Mouse (Mus musculus) yolk sac, embryonic 10.5 days (tissue): Measurements from ENCODE around the gene Map2k2.
A peak's percentile ranks its signal among the peaks of the same experiment; 100 is the strongest.
"Not testable (repeated sequence)": the region's sequence is repeated elsewhere in the genome, so short reads cannot be mapped to it uniquely, and the experiment has no call there.

Experiments
- DNase-seq: peaks from one replicate; pipeline ENCODE4 v3.0.0-alpha.2; 2017; ENCODE audit warnings: low spot score

Map2k2 gene

DNA sequence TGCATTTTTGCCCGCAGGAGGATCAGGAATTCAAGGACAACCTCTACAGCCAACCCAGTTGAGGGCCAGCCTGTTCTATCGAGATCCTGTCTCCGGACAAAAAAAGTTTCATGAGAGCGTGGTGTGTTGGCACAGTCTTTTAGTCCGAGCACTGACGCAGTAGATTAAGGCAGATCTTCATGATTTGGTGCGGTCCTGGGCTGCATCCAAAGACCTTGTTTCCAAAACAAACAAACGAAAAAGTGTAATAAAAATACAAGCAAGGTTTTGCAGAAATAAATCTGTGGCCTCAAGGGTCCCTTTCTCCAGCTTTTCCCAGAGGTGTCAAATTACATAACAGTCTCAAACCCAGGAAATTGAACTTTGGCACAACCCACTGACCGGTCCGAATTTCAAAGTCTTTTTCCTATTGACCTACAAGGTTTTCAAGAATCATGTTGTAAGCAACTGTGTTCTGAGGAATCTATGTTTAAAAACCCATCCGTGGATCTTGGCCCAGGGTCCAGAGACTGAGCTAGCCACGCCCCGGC, 70.3 kb downstream of the Map2k2 start:
- DNase-seq: no peak

DNA sequence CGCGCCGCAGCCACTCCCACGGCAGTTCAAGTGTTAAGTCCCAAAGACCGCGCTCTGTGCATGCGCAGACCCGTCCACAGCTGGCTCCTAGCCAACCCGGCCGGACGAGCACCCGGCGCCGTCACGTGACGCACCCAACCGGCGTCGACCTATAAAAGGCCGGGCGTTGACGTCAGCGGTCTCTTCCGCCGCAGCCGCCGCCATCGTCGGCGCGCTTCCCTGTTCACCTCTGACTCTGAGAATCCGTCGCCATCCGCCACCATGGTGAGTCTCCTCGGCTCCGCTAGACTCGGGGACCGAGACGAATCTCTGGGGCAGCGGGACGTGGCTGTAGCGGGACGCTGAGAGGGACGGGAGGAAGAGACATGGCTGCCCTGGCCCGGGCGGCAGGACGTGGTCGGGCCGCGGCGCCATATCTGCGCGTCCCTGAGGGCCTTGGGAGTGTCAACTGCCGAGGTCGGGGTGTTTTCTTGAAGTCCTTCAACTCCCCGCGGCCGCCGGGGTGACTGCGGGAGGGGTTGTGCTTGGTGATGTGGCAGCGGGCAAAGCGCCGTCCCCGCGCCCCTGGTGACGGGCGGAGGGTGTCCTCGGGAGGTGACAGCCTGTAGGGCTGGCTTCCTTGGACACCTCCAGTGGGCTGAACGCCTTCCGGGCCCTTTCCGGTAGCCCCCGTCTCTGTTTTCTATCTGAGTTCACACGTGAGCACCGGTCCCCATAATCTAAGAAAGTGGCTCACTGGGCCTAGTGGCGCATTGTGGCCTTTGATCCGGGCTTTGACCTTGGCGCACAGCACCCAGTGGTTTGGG, 71.0 kb downstream of the Map2k2 start, which contains the start of gene Eef2:
Gene Eef2, plus strand, starts transcription at position 166 of the 806 bp plus-strand sequence.
- peak; percentile 97 for DNase-seq

DNA sequence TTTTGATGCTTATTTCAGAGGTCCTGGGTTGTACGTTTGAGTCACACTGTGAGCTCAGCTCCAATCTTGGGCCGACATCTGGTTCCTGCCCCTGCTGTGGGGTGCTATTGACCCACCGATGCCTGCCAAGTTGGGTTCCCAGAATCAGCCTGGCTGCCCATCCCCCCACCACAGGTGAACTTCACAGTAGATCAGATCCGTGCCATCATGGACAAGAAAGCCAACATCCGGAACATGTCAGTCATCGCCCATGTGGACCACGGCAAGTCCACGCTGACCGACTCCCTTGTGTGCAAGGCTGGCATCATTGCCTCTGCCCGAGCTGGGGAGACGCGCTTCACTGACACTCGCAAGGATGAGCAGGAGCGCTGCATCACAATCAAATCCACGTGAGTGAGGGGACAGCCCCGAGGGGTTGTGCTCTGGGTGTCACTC, 71.8 kb downstream of the Map2k2 start:
- no peak for DNase-seq

DNA sequence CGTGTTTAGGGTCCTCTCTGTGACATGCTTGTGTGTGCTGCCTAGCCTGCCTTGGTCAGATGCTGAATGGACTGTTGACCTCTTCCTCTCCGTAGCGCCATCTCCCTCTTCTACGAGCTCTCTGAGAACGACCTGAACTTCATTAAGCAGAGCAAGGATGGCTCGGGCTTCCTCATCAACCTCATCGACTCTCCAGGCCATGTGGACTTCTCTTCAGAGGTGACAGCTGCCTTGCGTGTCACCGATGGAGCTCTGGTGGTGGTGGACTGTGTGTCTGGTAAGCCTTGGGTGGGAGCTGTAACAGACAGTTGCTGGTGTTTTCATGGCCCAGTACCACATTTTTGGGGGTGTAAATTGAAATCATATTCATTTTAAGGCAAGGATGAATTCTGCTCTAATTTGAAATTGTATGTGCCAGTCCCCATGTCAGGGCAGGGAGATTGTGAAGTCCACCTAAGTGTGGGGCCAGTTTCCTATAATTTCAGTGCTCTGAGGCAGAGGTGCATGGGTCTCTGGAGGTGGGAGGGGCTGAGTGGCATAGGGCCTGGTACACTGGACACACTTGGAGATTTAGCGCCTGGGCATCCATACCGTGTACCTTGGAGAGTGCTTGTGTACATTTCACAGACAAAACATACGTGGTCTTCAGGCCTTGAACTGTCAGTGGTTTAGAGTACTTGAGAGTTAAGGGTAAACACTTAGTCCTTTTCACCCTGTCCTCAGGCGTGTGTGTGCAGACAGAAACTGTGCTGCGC, 72.4 kb downstream of the Map2k2 start:
- DNase-seq: no peak

DNA sequence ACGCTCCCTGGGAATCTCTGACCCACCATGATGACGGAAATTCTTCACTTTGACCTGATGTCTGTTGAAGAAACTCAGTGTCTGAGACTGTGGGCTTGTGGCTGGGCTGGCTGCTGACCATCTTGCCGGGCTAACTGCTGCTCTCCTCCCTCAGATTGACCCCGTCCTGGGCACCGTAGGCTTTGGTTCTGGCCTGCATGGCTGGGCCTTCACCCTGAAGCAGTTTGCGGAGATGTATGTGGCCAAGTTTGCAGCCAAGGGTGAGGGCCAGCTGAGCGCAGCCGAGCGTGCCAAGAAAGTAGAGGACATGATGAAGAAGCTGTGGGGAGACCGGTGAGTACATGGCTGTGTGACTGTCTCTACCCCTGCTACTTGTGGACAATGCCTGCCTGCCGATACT, 73.2 kb downstream of the Map2k2 start:
- DNase-seq: no peak

DNA sequence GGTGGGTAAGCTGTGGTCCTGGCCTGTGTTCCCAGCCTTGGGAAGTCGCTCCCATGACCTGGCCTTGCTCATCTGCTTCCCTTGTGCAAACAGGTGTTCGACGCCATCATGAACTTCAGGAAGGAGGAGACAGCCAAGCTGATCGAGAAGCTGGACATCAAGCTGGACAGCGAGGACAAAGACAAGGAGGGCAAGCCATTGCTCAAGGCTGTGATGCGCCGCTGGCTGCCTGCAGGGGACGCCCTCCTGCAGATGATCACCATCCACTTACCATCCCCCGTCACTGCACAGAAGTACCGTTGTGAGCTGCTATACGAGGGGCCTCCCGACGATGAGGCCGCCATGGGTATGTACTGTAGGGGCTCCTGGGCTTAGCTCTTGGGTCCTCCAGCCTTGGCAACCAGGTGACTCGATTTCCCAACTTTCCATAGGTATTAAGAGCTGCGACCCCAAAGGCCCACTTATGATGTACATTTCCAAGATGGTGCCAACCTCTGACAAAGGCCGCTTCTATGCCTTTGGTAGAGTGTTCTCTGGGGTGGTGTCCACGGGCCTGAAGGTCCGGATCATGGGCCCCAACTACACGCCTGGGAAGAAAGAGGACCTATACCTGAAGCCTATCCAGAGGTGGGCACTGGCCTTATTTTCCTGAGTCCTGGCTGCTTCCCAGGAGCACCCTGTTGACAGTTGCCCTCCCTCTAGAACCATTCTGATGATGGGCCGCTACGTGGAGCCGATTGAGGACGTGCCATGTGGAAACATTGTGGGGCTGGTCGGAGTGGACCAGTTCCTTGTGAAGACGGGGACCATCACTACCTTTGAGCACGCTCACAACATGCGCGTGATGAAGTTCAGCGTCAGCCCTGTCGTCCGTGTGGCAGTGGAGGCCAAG, 74.0 kb downstream of the Map2k2 start:
- no peak for DNase-seq

DNA sequence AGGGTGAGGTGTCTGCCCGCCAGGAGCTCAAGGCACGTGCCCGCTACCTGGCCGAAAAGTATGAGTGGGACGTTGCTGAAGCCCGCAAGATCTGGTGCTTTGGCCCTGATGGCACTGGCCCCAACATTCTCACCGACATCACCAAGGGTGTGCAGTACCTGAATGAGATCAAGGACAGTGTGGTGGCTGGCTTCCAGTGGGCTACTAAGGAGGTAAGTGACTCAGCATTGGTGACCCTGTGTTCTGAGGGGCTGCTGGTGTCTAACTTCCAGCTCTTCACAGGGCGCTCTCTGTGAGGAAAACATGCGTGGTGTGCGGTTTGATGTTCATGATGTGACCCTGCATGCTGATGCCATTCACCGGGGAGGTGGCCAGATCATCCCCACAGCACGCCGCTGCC, 75.2 kb downstream of the Map2k2 start:
- DNase-seq: no peak

DNA sequence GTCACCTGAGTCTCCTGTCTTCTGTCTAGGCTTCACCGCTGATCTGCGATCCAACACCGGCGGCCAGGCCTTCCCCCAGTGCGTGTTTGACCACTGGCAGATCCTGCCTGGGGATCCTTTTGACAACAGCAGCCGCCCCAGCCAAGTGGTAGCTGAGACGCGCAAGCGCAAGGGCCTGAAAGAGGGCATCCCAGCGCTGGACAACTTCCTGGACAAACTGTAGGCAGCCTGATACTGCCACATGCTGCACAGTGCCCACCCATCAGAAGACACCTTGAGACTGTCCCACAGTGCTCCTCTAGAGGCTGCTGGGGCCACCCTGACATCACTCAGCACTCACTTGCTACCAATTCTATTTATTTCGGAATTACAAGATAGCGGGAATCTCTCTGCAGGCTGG, 76.1 kb downstream of the Map2k2 start:
- DNase-seq: not testable (repeated sequence)

DNA sequence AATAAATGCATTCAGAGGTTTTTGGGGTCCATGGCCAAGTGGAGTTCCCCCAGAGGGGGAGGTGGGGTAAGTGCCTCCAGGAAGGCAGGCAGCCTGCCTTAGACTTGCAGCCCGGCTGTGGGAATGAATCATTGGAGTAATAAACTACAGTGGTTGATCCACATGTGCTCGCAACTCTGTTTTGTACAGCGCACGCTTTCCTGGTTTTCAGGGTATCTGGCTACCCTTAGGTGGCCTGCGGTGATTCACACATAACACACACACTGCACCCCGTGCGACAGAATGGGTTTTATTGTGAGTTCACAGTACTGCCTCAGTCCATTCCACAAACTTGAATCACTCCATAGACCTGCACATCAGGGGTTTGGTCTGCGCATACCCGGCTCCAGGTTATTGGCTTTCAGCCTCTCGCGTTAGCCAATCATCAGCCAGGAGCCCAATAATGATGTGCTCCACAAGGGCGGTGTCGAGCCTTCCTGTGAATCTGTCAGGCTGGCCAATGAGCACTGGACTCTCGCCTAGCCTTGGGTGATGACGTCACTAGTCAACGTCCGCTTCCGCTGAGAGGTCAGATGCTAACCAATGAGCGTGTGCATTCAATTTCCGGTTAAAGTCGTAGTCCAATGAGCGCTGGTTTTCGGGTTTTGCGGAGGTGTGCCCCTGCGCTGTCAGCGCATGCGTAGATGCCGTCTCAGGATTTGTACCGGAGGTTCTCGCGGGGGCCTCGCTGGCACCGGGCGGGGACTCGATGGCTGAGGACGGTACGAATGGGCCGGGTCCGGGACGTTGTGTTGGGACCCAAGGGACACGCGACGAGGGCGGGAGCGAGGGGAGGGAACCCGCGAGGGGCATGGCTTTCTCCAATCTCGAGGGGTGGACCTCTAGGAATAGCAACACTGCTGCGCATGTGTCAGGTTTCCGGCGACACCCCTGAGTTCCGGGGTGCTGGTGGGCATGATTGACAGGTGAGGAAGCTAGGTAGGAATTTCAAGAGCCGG, 76.9 kb downstream of the Map2k2 start, which contains the start of gene Dapk3:
Gene Dapk3, plus strand, starts transcription at position 670 of the 998 bp plus-strand sequence.
- DNase-seq: peak; percentile 99
